Mouse (Mus musculus) myocyte (in vitro differentiated cells): ENCODE measurements around the gene Tbcb.

Experiments
- CEBPB ChIP-seq: IDR thresholded peaks from 2 replicates; pipeline ENCODE4 v1.6.1; 2011; ENCODE audit warnings: mild to moderate bottlenecking, moderate library complexity; ENCODE audit not compliant: poor library complexity, insufficient read depth, severe bottlenecking
- POLR2A ChIP-seq: IDR thresholded peaks from one replicate; pipeline ENCODE4 v1.6.1; 2011; ENCODE audit warnings: low read depth, mild to moderate bottlenecking, control low read depth, moderate library complexity; ENCODE audit not compliant: insufficient read length

DNA sequence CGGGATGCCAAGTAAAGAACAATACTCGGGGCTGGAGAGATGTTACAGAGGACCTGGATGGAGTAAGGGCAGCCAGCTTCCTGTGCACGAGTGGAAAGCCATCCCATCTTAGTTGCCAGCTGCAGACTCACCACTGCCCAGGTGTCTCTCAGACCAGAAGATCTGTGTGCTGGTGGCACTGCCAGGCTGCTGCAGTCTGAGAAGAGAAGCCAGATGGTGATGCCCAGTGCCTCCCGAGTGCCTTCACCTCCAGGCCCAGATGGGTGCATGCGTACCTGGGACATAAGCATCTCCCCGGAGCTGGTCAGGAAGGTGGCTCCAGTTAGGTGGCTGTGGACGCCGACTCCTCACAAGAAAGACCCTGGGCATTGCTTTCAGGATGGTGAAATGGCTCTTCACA, 3.0 kb upstream of the Tbcb start:
- TF ChIP-seq CEBPB (no peak), POLR2A (no peak)
